Mouse (Mus musculus): Measurements from ENCODE around the gene D930048N14Rik.
"Not testable (repeated sequence)": the region's sequence is repeated elsewhere in the genome, so short reads cannot be mapped to it uniquely, and the experiment has no call there.

Gene D930048N14Rik

GRCm38 (mm10) chr11:51689343-51689742 lies 38.6 kb downstream of the D930048N14Rik start:
- no peak for DNase-seq (ENCODE audit: extremely low read depth, insufficient read length, low spot score)

DNA sequence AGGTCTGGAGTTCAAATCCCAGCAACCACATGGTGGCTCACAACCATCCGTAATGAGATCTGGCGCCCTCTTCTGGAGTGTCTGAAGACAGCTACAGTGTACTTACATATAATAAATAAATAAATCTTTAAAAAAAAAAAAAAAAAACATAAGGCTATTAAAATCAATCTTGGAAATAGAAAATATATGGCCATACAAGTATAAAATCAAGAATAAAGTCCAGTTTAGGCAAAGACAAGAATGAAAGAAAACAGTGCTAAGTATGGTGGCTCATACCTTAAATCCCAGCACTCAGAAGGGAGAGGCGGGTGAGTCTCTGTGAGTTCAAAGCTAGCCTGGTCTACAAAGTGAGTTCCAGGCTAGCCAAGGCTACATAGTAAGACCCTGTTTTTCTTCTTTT lies 39.8 kb downstream of the D930048N14Rik start:
- DNase-seq (ENCODE audit: extremely low read depth, insufficient read length, low spot score): not testable (repeated sequence)

GRCm38 (mm10) chr11:51694984-51695383 lies 44.2 kb downstream of the D930048N14Rik start:
- no peak for DNase-seq (ENCODE audit: extremely low read depth, insufficient read length, low spot score)

- DNase-seq (ENCODE audit: extremely low read depth, insufficient read length, low spot score): no peak
Observed at GRCm38 (mm10) chr11:51702831-51703230, 52.1 kb downstream of the D930048N14Rik start.

DNA sequence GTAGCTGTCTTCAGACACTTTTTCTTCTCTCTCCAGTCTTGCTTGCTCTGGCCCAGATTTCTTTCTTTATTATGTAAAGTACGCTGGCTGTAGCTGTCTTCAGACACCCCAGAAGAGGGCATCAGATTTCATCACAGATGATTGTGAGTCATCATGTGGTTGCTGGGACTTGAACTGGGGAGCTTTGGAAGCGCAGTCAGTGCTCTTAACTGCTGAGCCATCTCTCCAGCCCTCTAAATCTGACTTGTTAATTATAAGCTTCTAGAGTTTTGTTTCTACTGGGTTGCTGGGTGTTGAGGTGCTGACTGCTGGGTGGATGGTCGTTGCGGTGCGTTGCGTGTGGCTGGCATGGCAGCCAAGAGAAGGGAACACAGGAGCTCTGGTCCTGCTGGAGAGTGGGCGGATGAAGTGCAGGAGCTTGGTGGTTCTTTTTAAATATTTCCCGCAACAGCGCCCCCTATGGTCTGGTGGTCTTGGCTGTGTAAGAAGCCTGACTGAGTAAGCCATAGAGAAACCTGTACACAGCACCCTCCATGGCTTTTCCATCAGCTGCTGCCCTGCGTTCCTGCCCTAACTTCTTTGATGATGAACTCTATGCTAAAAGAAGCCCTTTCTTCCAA lies 52.7 kb downstream of the D930048N14Rik start:
- DNase-seq (ENCODE audit: extremely low read depth, insufficient read length, low spot score): peak; percentile 77

DNA sequence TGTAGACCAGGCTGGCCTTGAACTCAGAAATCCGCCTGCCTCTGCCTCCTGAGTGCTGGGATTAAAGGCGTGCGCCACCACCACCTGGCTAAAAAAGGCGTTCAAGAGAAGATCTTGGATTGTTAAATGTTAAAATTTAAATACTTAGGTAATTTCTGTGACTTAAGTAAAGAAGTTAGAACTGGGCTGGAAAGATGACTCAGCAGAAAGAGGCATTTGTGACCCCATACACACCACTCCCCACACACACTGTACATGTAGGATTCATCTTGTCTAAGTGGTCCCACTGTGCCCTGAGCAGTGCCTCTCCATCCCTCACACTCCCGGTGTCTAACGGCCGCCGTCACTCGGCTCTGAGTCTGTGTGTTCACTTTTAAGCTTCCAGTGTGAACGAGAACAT lies 55.7 kb downstream of the D930048N14Rik start:
- DNase-seq (ENCODE audit: extremely low read depth, insufficient read length, low spot score): no peak

- no peak for DNase-seq (ENCODE audit: extremely low read depth, insufficient read length, low spot score)
Observed at GRCm38 (mm10) chr11:51707080-51707479, 56.3 kb downstream of the D930048N14Rik start.

All from 3134 (cell line).